Mouse (Mus musculus): ENCODE data around the gene Gipc3.

DNA sequence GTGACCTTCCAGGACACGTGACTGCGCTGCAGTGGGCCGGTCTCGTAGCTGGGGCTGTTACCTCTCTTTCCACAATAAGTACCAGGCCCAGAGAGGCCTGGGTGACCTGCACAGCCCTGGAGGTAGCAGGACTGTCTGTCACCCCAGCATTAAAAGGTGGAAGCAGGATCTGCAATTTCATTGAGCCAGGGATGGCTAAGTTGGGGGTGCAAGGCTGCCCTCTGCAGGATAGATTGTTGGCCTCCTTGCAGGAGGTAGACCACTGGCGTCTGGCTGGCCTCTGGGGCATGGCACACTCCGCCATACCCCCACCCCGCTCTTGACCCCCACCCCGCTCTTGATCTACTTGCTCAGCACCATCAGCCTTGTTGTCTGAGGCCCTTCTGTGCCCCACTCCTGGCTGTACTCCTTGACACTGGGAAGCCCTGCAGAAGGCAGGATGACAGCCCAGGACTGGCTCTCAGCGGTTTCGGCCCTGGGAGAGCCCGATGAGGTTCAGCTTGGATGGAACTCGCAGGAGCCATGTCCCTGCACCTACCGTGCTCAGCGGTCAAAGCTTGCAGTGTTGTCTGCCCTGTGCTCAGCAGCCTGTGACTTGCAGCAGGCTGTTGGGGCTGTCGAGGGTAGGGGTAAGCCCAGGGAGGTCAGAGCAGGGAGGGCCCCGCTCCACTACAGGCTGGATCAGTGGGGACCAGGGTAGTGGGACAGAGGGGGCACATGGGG is 26.6 kb downstream of the Gipc3 start:
- TF ChIP-seq TCF3 (IDR thresholded peaks at IDR 0.05; ENCODE audit: insufficient read length, low read depth) (no peak), E2F4 (IDR thresholded peaks at IDR 0.05; ENCODE audit: insufficient read depth) (no peak), MYOG (IDR thresholded peaks at IDR 0.05; ENCODE audit: control insufficient read depth in 1 of 3, insufficient read depth in 1 of 3, insufficient read length in 2 of 3, low read depth in 2 of 3) (no peak), POLR2A (IDR thresholded peaks at IDR 0.05; ENCODE audit: insufficient read length, low read depth) (no peak), POLR2AphosphoS2 (IDR thresholded peaks at IDR 0.05; ENCODE audit: insufficient read length, low read depth) (no peak), CEBPB (IDR thresholded peaks at IDR 0.05; ENCODE audit: insufficient read depth, poor library complexity, severe bottlenecking) (no peak)
